Mouse (Mus musculus) heart, adult 18-20 months (tissue): Measurements from ENCODE around the gene Spock3. TPM values are rescaled to one million over a fixed set of nuclear protein-coding genes. Genes with fewer than 3 reads are reported as not detected.
"Not testable (repeated sequence)": the region's sequence is repeated elsewhere in the genome, so short reads cannot be mapped to it uniquely, and the experiment has no call there.

Experiments
- DNase-seq, 2 experiments: peaks; one replicate each; pipeline ENCODE4 v3.0.0; 2021 to 2022; ENCODE audit warnings: mixed read lengths in 1 of 2
- long read RNA-seq, 2 experiments: library from polyadenylated mRNA; stranded (forward); transcript quantifications; one replicate each; pipeline ENCODE4 v2.0.0; 2021
- total RNA-seq, 2 experiments: library from RNA; stranded (reverse); gene quantifications; 2 replicates each; pipeline ENCODE4 v1.2.3; 2021

Spock3 gene
- total RNA-seq = under 1 TPM; 0.17 to 0.18 TPM
- long read RNA-seq, experiment 1 = 0 reads
- long read RNA-seq, experiment 2 = 0 reads

DNA sequence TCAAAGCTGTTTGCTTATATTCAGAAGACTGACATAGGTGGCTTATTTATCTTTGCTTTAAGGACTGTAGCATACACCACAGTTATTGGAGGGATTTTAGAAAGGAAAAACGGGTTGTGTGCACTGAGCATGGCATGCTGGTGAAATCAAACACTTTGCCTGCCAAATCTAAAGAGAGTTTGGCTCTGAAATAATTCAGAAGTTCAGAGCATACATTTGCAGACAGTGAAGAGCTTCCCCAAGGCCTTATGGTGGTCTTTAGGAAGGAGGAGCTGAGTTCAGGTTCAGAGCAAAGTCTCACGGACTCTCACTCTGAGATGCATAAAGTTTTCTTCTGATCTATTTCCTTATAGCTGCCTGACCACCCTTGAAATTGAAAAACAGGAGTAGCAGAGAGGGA, at the start of gene Spock3:
TSS of gene Spock3 (plus strand) at position 301 of the 400 bp plus-strand sequence.
- DNase-seq = no peak

GRCm38 (mm10) chr8:62951173-62952134, 645 bp downstream of the Spock3 start:
- no peak for DNase-seq

- no peak for DNase-seq
These were observed 1.7 kb downstream of the Spock3 start for GRCm38 (mm10) chr8:62952481-62952880.

GRCm38 (mm10) chr8:62962608-62963007, 11.8 kb downstream of the Spock3 start:
- no peak for DNase-seq

DNA sequence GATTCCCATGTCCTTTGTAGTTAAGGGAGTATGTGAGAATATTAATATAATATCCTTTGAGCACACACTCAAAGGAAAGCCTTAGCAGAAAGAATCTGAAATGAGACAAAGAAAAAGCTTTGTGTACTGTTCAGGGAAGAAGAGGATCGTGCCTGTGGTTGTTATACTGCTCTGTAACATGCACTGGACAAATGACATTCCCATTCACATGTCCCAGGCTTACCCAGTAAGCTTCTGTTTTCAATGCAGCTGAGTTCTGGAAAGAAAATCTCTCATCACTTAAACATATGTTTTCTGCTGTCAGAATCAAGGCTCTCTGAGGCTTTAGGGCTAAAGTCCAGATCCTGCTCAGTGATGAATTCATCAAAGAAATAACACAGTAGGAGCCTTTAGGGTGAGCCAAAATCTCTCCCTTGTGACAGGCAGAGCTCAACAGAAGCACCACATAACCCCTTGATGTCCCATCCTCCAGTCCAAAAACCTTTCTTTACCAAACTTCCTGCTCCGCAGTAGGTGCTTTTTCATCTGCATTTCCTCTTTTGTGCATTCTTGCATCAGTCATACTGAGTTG, 19.1 kb downstream of the Spock3 start:
- no peak for DNase-seq

DNA sequence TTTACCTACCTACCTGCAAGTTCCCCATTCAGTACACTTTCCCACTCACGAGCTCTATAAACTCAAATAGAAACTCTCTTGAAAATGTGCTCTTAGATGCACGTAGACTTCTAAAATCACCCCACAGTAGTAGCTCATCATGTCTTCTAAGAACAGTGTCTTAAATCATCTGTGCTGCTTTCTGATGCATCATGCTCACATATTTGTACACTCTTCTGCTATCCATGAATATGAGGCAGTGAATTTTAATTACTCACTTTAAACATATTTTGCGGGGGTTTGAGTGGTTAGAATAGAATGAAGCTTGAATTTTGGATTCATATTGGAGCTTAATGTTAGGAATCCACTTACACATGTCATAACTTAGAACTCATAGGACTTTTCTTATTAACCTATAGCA, 138.2 kb downstream of the Spock3 start:
- DNase-seq = no peak

DNA sequence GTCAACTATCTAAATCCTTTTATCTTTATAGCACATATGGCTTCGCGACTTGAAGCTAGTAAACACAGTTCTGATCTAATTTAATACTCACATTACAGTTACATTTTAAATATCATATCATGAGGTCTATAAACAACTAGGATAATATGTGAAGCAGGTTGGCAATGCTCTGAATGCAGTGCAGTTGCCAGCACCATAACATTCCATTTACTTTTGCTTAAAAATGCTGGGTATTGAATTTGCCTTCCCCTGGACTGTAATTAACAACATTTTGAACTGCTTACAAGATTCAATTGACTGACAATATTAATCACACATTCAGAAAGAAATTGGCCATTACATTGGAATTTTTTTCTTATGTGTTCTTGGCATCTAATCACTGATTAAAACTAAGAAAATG, 147.4 kb downstream of the Spock3 start:
- no peak for DNase-seq

GRCm38 (mm10) chr8:63109761-63110160, 159.0 kb downstream of the Spock3 start:
- DNase-seq = no peak

- DNase-seq = no peak
These were observed 162.1 kb downstream of the Spock3 start for GRCm38 (mm10) chr8:63112919-63113318.

DNA sequence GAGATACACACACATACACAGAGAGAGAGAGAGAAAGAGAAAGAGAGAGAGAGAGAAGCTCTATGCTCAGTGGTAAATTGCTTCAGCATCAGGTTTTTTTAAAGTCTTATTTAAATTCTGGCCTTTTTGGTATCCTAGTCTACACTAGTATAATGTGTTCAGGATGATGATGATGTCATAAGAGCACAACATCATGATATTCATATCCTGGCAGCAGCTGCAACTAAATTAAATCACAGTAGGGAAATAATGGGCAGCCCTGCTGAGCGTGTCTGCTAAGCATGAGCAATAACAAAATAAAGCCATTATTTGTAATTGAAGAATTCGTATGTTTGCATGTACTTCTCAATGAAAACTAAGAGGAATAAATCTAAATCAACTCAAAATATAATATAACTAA, 169.7 kb downstream of the Spock3 start:
- DNase-seq = no peak

DNA sequence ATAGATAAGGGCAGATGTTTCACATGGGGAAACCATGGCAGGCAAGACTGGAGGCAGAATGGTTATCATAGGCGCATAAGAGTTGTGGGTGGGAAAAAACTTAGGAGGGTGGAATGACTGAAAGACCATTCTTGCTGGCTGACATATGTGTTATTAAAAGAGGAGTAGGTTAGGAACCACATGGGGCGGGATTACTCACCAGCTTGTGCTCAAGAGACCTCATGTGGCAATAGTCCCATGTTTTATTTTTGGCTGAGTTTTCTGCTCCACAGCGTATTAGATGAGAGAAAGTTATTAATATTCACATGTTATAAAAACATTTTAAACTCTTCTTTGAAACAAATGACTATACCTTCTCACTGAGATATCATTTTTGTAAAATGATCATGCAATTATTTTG, 184.6 kb downstream of the Spock3 start:
- peak in 1 of 2 experiments; percentile 2 for DNase-seq

DNA sequence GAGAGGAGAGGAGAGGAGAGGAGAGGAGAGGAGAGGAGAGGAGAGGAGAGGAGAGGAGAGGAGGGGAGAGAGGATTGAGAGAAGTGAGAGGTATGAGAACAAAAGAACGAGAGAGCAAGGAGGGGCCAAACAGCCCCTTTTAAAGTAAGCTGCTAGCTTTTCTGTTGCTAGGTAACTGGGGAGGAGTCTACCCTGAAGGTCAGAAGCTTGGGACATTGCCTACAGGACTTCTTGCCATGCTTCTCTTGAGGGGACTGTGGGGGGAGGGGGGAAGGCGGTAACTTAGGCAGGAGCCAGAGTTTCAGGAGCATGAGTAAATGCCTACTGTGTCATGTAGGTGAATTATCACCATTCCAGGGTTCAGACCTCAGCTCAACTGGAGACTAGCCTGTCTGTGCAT, 213.1 kb downstream of the Spock3 start:
- DNase-seq = not testable (repeated sequence)

GRCm38 (mm10) chr8:63165326-63165725, 214.5 kb downstream of the Spock3 start:
- no peak for DNase-seq

- no peak for DNase-seq
These were observed 219.1 kb downstream of the Spock3 start for GRCm38 (mm10) chr8:63169956-63170355.

GRCm38 (mm10) chr8:63181272-63181671, 230.5 kb downstream of the Spock3 start:
- DNase-seq = no peak

GRCm38 (mm10) chr8:63258812-63259385, 308.1 kb downstream of the Spock3 start:
- peak; percentile 12 to 29 for DNase-seq

- DNase-seq = peak; percentile 14 to 60
These were observed 311.7 kb downstream of the Spock3 start for GRCm38 (mm10) chr8:63262516-63262915.

DNA sequence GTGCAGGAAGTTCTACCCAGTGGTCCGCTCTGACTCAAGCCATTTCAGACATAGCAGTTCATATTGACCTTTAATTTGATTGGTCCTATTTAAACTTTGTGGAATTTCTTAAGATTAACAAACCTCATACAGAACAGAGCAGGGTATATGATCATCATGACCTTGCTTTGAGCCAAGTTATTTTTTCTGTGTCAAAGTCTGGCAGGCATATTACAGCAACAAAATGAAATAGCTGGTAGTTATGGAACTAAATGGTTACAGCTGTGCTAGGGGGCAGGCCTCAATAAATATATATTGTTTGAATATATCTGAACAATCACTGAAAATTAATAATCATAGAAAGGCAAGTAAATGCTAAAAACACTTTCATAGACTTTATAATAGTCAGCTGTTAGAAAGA, 384.6 kb downstream of the Spock3 start:
- DNase-seq = no peak

- no peak for DNase-seq
These were observed 417.8 kb downstream of the Spock3 start for GRCm38 (mm10) chr8:63368580-63368979.

- no peak for DNase-seq
These were observed 446.9 kb downstream of the Spock3 start for GRCm38 (mm10) chr8:63397659-63398058.
